Mouse (Mus musculus): ENCODE results near the gene Plxna3. TPM values are rescaled to one million over a fixed set of nuclear protein-coding genes. Genes with fewer than 3 reads are reported as not detected.

Plxna3 gene
- total and polyA plus RNA-seq, 3 experiments = 2.0 to 5.0 (median 4.9) TPM

DNA sequence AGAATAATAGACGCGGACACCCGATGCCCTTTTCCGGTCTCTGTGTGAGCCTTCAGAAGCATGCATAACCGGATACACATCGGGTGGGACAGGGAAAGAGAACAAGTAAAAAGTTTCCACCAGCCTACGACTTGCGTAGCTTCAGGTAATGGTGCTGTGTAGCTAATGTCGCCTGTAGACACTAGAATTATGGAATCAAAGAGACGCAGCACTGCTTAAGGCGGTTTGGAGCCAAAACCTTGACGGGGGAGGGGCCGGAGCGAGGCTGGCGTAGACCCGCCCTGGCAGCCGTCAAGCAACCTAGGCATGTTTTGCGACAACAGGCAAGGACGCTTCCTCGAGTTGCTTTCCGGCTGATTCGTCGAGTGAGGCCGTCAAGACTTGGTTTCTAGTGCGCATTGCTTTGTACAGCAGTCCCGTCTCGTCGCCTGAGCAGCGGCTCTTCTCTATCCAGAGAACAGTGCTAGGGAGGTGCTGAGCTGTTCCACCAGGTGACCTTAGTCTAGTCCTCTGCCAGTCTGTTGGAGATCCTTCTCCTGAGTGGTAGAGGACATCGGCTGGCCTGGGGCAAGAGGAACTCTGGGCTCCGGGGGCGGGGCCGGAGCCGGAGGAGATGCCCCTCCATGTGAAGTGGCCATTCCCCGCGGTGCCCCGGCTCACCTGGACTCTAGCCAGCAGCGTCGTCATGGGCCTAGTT, 46.3 kb upstream of the Plxna3 start (continued):
- TF ChIP-seq CTCF (conservative IDR thresholded peaks at IDR 0.05 in 1 of 2, IDR thresholded peaks at IDR 0.05 in 1 of 2; ENCODE audit: low read depth in 2 of 2, low read length in 2 of 2) = no peak
- TF ChIP-seq IRF4 (IDR thresholded peaks at IDR 0.05; ENCODE audit: low read depth, low read length) = no peak
- peak; percentile 70 for TF ChIP-seq HCFC1 (IDR thresholded peaks at IDR 0.05; ENCODE audit: low read depth, low read length)
- TF ChIP-seq ZKSCAN1 (IDR thresholded peaks at IDR 0.05; ENCODE audit: borderline replicate concordance, low read depth, low read length) = no peak
- no peak for TF ChIP-seq TCF12 (IDR thresholded peaks at IDR 0.05; ENCODE audit: low read depth, low read length)
- 0 out of 2 replicates have a peak, but pooled peaks have one; percentile 45 for TF ChIP-seq ZMIZ1 (IDR thresholded peaks at IDR 0.05; ENCODE audit: low read depth, low read length)
- TF ChIP-seq NELFE (IDR thresholded peaks at IDR 0.05; ENCODE audit: low read depth, low read length) = peak; percentile 49; the same call in 1 of the 2 replicates
- TF ChIP-seq CHD2 (IDR thresholded peaks at IDR 0.05; ENCODE audit: low read length) = no peak
- TF ChIP-seq UBTF (IDR thresholded peaks at IDR 0.05; ENCODE audit: low read depth, low read length) = no peak
- TF ChIP-seq USF2 (conservative IDR thresholded peaks at IDR 0.05; ENCODE audit: low read depth, low read length) = no peak
- TF ChIP-seq JUN (IDR thresholded peaks at IDR 0.05; ENCODE audit: insufficient read depth, low read depth, low read length) = no peak
- no peak; the same call in 1 of the 2 replicates for TF ChIP-seq NRF1 (IDR thresholded peaks at IDR 0.05; ENCODE audit: low read depth, low read length)
- TF ChIP-seq MXI1 (IDR thresholded peaks at IDR 0.05; ENCODE audit: low read depth, low read length) = no peak; the same call in 1 of the 2 replicates

DNA sequence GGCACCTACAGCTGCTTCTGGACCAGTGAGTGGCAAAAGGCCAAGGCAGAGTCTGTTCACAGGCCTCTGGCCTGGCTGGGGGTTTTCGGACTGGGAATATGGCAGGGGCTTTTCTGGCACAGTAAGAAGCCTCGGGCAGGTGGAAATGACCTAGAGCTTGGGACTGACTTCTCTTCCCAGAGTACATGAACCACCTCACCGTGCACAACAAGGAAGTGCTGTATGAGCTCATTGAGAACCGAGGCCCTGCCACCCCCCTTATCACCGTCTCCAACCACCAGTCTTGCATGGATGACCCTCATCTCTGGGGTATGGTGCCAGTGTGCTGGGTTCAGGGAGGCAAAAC, 45.8 kb upstream of the Plxna3 start:
- H3K27me3 ChIP-seq (replicated peaks) = no peaks in the 10 kb centered on the region
- dilution Hi-C loops (cut with MboI; ENCODE audit: extremely low pct_ligation_motif_present, extremely low pct_unique_long_range_greater_than_20kb, low sequenced_read_pairs) (no loop called here), in situ Hi-C loops (cut with MboI; ENCODE audit: low pct_ligation_motif_present, low pct_unique_long_range_greater_than_20kb, low sequenced_read_pairs) (no loop called here)
- H3K9me3 ChIP-seq (replicated peaks; ENCODE audit: low read length) = no peaks in the 10 kb centered on the region
- H3K36me3 ChIP-seq (replicated peaks in 1 of 2; ENCODE audit: control insufficient read depth in 1 of 2, insufficient read depth in 1 of 2, low read length in 1 of 2) = peaks cover 4 to 27% of the 10 kb centered on the region in 2 experiments
- H3K27ac ChIP-seq (ENCODE audit: insufficient read depth, low read depth) = peak overlapping the region; percentile 80; the same call in 1 of the 2 replicates
- peaks cover 11% of the 10 kb centered on the region for H3K79me2 ChIP-seq (replicated peaks; ENCODE audit: control insufficient read depth, extremely low read depth, insufficient read depth, poor library complexity, severe bottlenecking)
- no peak for DNase-seq (ENCODE audit: extremely low read depth)
- no peak for TF ChIP-seq MAFK (IDR thresholded peaks at IDR 0.05; ENCODE audit: insufficient replicate concordance, low read length)
- TF ChIP-seq UBTF (IDR thresholded peaks at IDR 0.05; ENCODE audit: low read depth, low read length) = no peak
- no peak for TF ChIP-seq MXI1 (IDR thresholded peaks at IDR 0.05; ENCODE audit: low read depth, low read length)
- no peak for TF ChIP-seq USF2 (conservative IDR thresholded peaks at IDR 0.05; ENCODE audit: low read depth, low read length)
- no peak for TF ChIP-seq SMC3 (IDR thresholded peaks at IDR 0.05; ENCODE audit: low read depth, low read length)
- no peak for TF ChIP-seq POLR2AphosphoS2 (IDR thresholded peaks at IDR 0.05; ENCODE audit: low read depth, low read length)
- TF ChIP-seq RAD21 (IDR thresholded peaks at IDR 0.05; ENCODE audit: low read depth, low read length) = no peak
- no peak for TF ChIP-seq GABPA (IDR thresholded peaks at IDR 0.05; ENCODE audit: insufficient replicate concordance, low read depth, low read length)
- no peak for TF ChIP-seq NELFE (IDR thresholded peaks at IDR 0.05; ENCODE audit: low read depth, low read length)
- no peak for TF ChIP-seq CHD1 (IDR thresholded peaks at IDR 0.05; ENCODE audit: low read depth, low read length)
- no peak for TF ChIP-seq ZMIZ1 (IDR thresholded peaks at IDR 0.05; ENCODE audit: low read depth, low read length)
- no peak for TF ChIP-seq RCOR1 (conservative IDR thresholded peaks at IDR 0.05; ENCODE audit: low read depth, low read length)
- no peak for TF ChIP-seq SIN3A (IDR thresholded peaks at IDR 0.05; ENCODE audit: low read length)
- no peak for TF ChIP-seq BHLHE40 (IDR thresholded peaks at IDR 0.05; ENCODE audit: low read depth, low read length)
- peak overlapping the region; percentile 71 to 97 (median 76) for H3K4me3 ChIP-seq (replicated peaks in 1 of 3; ENCODE audit: low read depth in 2 of 3, low read length in 2 of 3, poor library complexity in 1 of 3)
- H3K4me2 ChIP-seq (ENCODE audit: insufficient read depth, low read depth, poor library complexity, severe bottlenecking) = peak overlapping the region; percentile 78
- H3K4me1 ChIP-seq (ENCODE audit: control insufficient read depth in 1 of 2, insufficient read depth in 2 of 2) = peaks cover 0 to 10% of the 10 kb centered on the region in 2 experiments; a peak in 2 of 4 replicates
- H3K9ac ChIP-seq (ENCODE audit: insufficient read depth, low read depth) = peak overlapping the region; percentile 93
